Mouse (Mus musculus) cortical plate, adult 2 months (tissue): ENCODE data around the gene Slc11a1.

Experiments
- CTCF ChIP-seq: fragments of 200-500 bp; IDR thresholded peaks from 2 replicates; pipeline ENCODE4 v1.5.1; 2011; ENCODE audit warnings: mild to moderate bottlenecking, control low read depth, low read length; ENCODE audit not compliant: insufficient read depth; ENCODE audit errors: extremely low read depth
- POLR2A ChIP-seq: fragments of 200-500 bp; IDR thresholded peaks from 2 replicates; pipeline ENCODE4 v1.6.1; 2011; ENCODE audit warnings: mild to moderate bottlenecking, low read length, control low read depth; ENCODE audit not compliant: insufficient read depth; ENCODE audit errors: extremely low read depth

DNA sequence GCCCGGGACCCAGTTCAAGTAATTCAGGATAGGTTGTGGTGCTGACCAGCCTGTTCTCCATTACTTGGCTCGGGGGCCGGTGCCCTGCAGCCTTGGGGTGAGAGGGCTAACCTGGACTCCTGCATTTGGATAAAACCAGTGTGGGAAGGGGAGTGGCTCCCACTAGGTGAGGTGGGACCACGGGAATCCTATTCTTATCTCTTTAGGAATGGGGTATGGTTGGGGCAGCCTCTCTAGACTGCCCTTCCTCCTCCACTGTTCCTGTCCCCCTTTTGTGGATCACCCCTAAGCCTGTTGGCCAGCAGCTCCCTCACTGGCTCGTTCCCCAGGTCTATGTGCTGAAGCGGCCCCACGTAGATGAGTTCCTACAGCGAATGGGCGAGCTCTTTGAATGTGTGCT is 19.3 kb downstream of the Slc11a1 start:
- TF ChIP-seq CTCF (no peak), POLR2A (no peak)
